Mouse (Mus musculus) forebrain, postnatal 0 days (tissue): ENCODE measurements around the gene Myo1a. TPM values are rescaled to one million over a fixed set of nuclear protein-coding genes. Genes with fewer than 3 reads are reported as not detected.
A peak's percentile ranks its signal among the peaks of the same experiment; 100 is the strongest.
"Not testable (repeated sequence)": the region's sequence is repeated elsewhere in the genome, so short reads cannot be mapped to it uniquely, and the experiment has no call there.

Experiments
- ATAC-seq: fragments of 200-750 bp; cut with Nextera tagmentation; 2 replicates; pipeline ENCODE4 v1.8.0; 2017; ENCODE audit warnings: mild to moderate bottlenecking, moderate library complexity
- DNase-seq: peaks from one replicate; pipeline ENCODE4 v3.0.0-alpha.2; 2015
- H3K27ac ChIP-seq: fragments of 300-500 bp; sonication (generic); 2 replicates; pipeline ENCODE4 v1.5.1; 2014; ENCODE audit warnings: low read depth, mild to moderate bottlenecking, antibody characterized with exemption, low read length, moderate library complexity, mixed read lengths
- H3K27me3 ChIP-seq: fragments of 300-500 bp; sonication (generic); 2 replicates; pipeline ENCODE4 v1.6.1; 2014; ENCODE audit warnings: mild to moderate bottlenecking, low read length, mixed read lengths; ENCODE audit not compliant: insufficient read depth
- H3K36me3 ChIP-seq: fragments of 300-500 bp; sonication (generic); 2 replicates; pipeline ENCODE4 v1.6.1; 2014; ENCODE audit warnings: mild to moderate bottlenecking, moderate library complexity; ENCODE audit not compliant: insufficient read depth
- H3K4me1 ChIP-seq: fragments of 300-500 bp; sonication (generic); 2 replicates; pipeline ENCODE4 v1.6.1; 2014; ENCODE audit warnings: antibody characterized with exemption; ENCODE audit not compliant: insufficient read depth
- H3K4me2 ChIP-seq: fragments of 300-500 bp; sonication (generic); 2 replicates; pipeline ENCODE4 v1.6.1; 2014; ENCODE audit warnings: low read depth, mild to moderate bottlenecking, moderate library complexity
- H3K4me3 ChIP-seq: fragments of 300-500 bp; sonication (generic); 2 replicates; pipeline ENCODE4 v1.5.1; 2014; ENCODE audit warnings: low read depth, low read length, mixed read lengths
- H3K9ac ChIP-seq: fragments of 300-500 bp; sonication (generic); 2 replicates; pipeline ENCODE4 v1.6.1; 2014; ENCODE audit warnings: mild to moderate bottlenecking
- H3K9me3 ChIP-seq: fragments of 300-500 bp; sonication (generic); 2 replicates; pipeline ENCODE4 v1.6.1; 2016; ENCODE audit warnings: low read length
- CTCF ChIP-seq: sonication (generic); IDR thresholded peaks from 2 replicates; pipeline ENCODE4 v1.5.1; 2016; ENCODE audit warnings: antibody characterized with exemption, control low read depth, low read depth
- WGBS: fragments of 180-500 bp; shearing (Covaris S2); extraction: QIAGEN DNeasy Blood & Tissue Kit; methylation state at CpG from one replicate; pipeline ENCODE4 v1.1.7; 2014; 5-methylcytosine and 5-hydroxymethylcytosine counted together
- polyA plus RNA-seq: library from polyadenylated mRNA; unstranded; fragments of >200 nt; fragmentation: Nextera tagmentation; extraction: Ambion mirVana; gene quantifications from 2 replicates; pipeline ENCODE4 v1.2.1, GENCODE M21; 2015
- total RNA-seq: library from RNA; depleted of rRNA; stranded (reverse); fragments of >200 nt; gene quantifications from 2 replicates; pipeline ENCODE4 v1.2.3, GENCODE M21; 2014; rRNA removed

Gene Myo1a
- 0.15 and 0.29 TPM in 2 replicates for total RNA-seq
- polyA plus RNA-seq, result 0.28 and 0.35 TPM in 2 replicates

GRCm38 (mm10) chr10:127704766-127705220 lies at the start of gene Myo1a:
TSS of gene Myo1a (plus strand) at chr10:127705170.
- 80% methylated on average over 2 of the region's 2 CpGs for WGBS
- H3K36me3 ChIP-seq, result no peaks in the 10 kb centered on the region
- no peak within 1 kb of the TSS for H3K27ac ChIP-seq
- H3K4me3 ChIP-seq, result no peak within 1 kb of the TSS
- no peak within 1 kb of the TSS for H3K4me2 ChIP-seq
- no peak for TF ChIP-seq CTCF
- H3K27me3 ChIP-seq, result no peaks in the 10 kb centered on the region
- H3K9ac ChIP-seq, result no peak within 1 kb of the TSS
- H3K9me3 ChIP-seq, result no peaks in the 10 kb centered on the region
- ATAC-seq, result no peak
- no peak for DNase-seq
- H3K4me1 ChIP-seq, result no peaks in the 10 kb centered on the region

- not testable (repeated sequence) for H3K4me1 ChIP-seq, H3K4me3 ChIP-seq, ATAC-seq, H3K27me3 ChIP-seq, H3K36me3 ChIP-seq, H3K9me3 ChIP-seq, DNase-seq, H3K27ac ChIP-seq, H3K4me2 ChIP-seq, H3K9ac ChIP-seq
- WGBS, result 67% methylated on average over 6 of the region's 6 CpGs
Observed at GRCm38 (mm10) chr10:127657617-127658016, 47.4 kb upstream of the Myo1a start.

- H3K27ac ChIP-seq, result no peak overlapping the region
- WGBS, result 17% methylated on average over 6 of the region's 6 CpGs
- no peaks in the 10 kb centered on the region for H3K9me3 ChIP-seq
- no peak for ATAC-seq
- 0 out of 2 replicates have a peak, but pooled peaks cover 4% of the 10 kb centered on the region for H3K36me3 ChIP-seq
- no peak overlapping the region for H3K9ac ChIP-seq
- H3K4me3 ChIP-seq, result no peak overlapping the region
- no peak for DNase-seq
- no peaks in the 10 kb centered on the region for H3K4me1 ChIP-seq
- TF ChIP-seq CTCF, result no peak
- no peak overlapping the region for H3K4me2 ChIP-seq
- peaks cover 5% of the 10 kb centered on the region; the same call in 1 of the 2 replicates for H3K27me3 ChIP-seq
Observed at GRCm38 (mm10) chr10:127658076-127658475, 46.9 kb upstream of the Myo1a start.

- Histone ChIP-seq H3K4me2 (no peak overlapping the region), H3K27me3 (peaks cover 16% of the 10 kb centered on the region), H3K27ac (no peak overlapping the region), H3K9ac (no peak overlapping the region), H3K36me3 (0 out of 2 replicates have a peak, but pooled peaks cover 4% of the 10 kb centered on the region), H3K4me1 (no peaks in the 10 kb centered on the region), H3K9me3 (no peaks in the 10 kb centered on the region), H3K4me3 (no peak overlapping the region)
- DNase-seq (no peak), ATAC-seq (no peak)
- WGBS, result 71% methylated on average over 1 of the region's 1 CpGs
- no peak for TF ChIP-seq CTCF
Observed at GRCm38 (mm10) chr10:127659551-127659950, 45.4 kb upstream of the Myo1a start.

- Histone ChIP-seq H3K9ac (0 out of 2 replicates have a peak overlapping the region, but pooled peaks have one; percentile 14), H3K4me3 (no peak overlapping the region), H3K4me2 (peak overlapping the region; percentile 41), H3K36me3 (0 out of 2 replicates have a peak, but pooled peaks cover 4% of the 10 kb centered on the region), H3K27me3 (peaks cover 25% of the 10 kb centered on the region), H3K4me1 (no peaks in the 10 kb centered on the region), H3K9me3 (no peaks in the 10 kb centered on the region), H3K27ac (no peak overlapping the region)
- no peak for ATAC-seq
- no peak for TF ChIP-seq CTCF
- 22% methylated on average over 14 of the region's 14 CpGs for WGBS
- DNase-seq, result no peak
Observed at GRCm38 (mm10) chr10:127661291-127661914, 43.6 kb upstream of the Myo1a start.

GRCm38 (mm10) chr10:127661915-127662663 lies 42.9 kb upstream of the Myo1a start:
- Histone ChIP-seq H3K4me3 (no peak overlapping the region), H3K4me1 (peaks cover 3% of the 10 kb centered on the region; the same call in 1 of the 2 replicates), H3K4me2 (peak overlapping the region; percentile 41), H3K9ac (peak overlapping the region; percentile 35; the same call in 1 of the 2 replicates), H3K36me3 (0 out of 2 replicates have a peak, but pooled peaks cover 4% of the 10 kb centered on the region), H3K27ac (no peak overlapping the region), H3K9me3 (no peaks in the 10 kb centered on the region), H3K27me3 (peaks cover 25% of the 10 kb centered on the region)
- DNase-seq (peak; percentile 53), ATAC-seq (peak; percentile 45; the same call in 1 of the 2 replicates)
- no peak for TF ChIP-seq CTCF
- WGBS, result 16% methylated on average over 16 of the region's 16 CpGs
